Mouse (Mus musculus) lung, embryonic 16.5 days (tissue): ENCODE data around the gene Ly6g5b. TPM values are rescaled to one million over a fixed set of nuclear protein-coding genes. Genes with fewer than 3 reads are reported as not detected.

Experiments used
- ATAC-seq: fragments of 200-750 bp; cut with Nextera tagmentation; 2 replicates; pipeline ENCODE4 v1.8.0; 2017; ENCODE audit warnings: low read depth, mild to moderate bottlenecking, moderate library complexity
- H3K27ac ChIP-seq: fragments of 300-500 bp; sonication (generic); 2 replicates; pipeline ENCODE4 v1.5.1; 2014; ENCODE audit warnings: mild to moderate bottlenecking, control low read depth, low read length
- H3K27me3 ChIP-seq: fragments of 300-500 bp; sonication (generic); 2 replicates; pipeline ENCODE4 v1.6.1; 2014; ENCODE audit warnings: low read depth, low read length, mixed read lengths; ENCODE audit not compliant: control insufficient read depth, insufficient read depth
- H3K36me3 ChIP-seq: fragments of 300-500 bp; sonication (generic); 2 replicates; pipeline ENCODE4 v1.6.1; 2014; ENCODE audit warnings: low read length; ENCODE audit not compliant: control insufficient read depth, insufficient read depth
- H3K4me1 ChIP-seq: fragments of 300-500 bp; sonication (generic); replicated peaks from 2 replicates; pipeline ENCODE4 v1.6.1; 2014; ENCODE audit warnings: low read length, mixed read lengths; ENCODE audit not compliant: control insufficient read depth, insufficient read depth
- H3K4me2 ChIP-seq: fragments of 300-500 bp; sonication (generic); 2 replicates; pipeline ENCODE4 v1.6.1; 2014; ENCODE audit warnings: low read depth, low read length, control low read depth
- H3K4me3 ChIP-seq: fragments of 300-500 bp; sonication (generic); 2 replicates; pipeline ENCODE4 v1.5.1; 2014; ENCODE audit warnings: mild to moderate bottlenecking, low read length, control low read depth
- H3K9ac ChIP-seq: fragments of 300-500 bp; sonication (generic); 2 replicates; pipeline ENCODE4 v1.6.1; 2014; ENCODE audit warnings: low read length, control low read depth
- H3K9me3 ChIP-seq: fragments of 300-500 bp; sonication (generic); 2 replicates; pipeline ENCODE4 v1.6.1; 2016; ENCODE audit warnings: low read length; ENCODE audit not compliant: control insufficient read depth
- WGBS: fragments of 180-500 bp; shearing (Covaris S2); extraction: QIAGEN DNeasy Blood & Tissue Kit; methylation state at CpG from one replicate; pipeline ENCODE4 v1.1.7; 2014; 5-methylcytosine and 5-hydroxymethylcytosine counted together
- polyA plus RNA-seq: library from polyadenylated mRNA; unstranded; fragments of >200 nt; fragmentation: Nextera tagmentation; extraction: Ambion mirVana; gene quantifications from 2 replicates; pipeline ENCODE4 v1.2.1, GENCODE M21; 2015

Gene Ly6g5b
- polyA plus RNA-seq, 1 experiment from 2014 or later, result 0.60 TPM

- no peak overlapping the region for H3K4me3 ChIP-seq
- no peaks in the 10 kb centered on the region for H3K27me3 ChIP-seq
- no peak for ATAC-seq
- H3K9ac ChIP-seq, result no peak overlapping the region
- H3K4me1 ChIP-seq, result no peaks in the 10 kb centered on the region
- peaks cover 37% of the 10 kb centered on the region for H3K36me3 ChIP-seq
- H3K9me3 ChIP-seq, result no peaks in the 10 kb centered on the region
- H3K27ac ChIP-seq, result no peak overlapping the region
- 56% methylated on average over 6 of the region's 6 CpGs for WGBS
- H3K4me2 ChIP-seq, result no peak overlapping the region
Observed at GRCm38 (mm10) chr17:35103221-35103690, 12.0 kb downstream of the Ly6g5b start.

DNA sequence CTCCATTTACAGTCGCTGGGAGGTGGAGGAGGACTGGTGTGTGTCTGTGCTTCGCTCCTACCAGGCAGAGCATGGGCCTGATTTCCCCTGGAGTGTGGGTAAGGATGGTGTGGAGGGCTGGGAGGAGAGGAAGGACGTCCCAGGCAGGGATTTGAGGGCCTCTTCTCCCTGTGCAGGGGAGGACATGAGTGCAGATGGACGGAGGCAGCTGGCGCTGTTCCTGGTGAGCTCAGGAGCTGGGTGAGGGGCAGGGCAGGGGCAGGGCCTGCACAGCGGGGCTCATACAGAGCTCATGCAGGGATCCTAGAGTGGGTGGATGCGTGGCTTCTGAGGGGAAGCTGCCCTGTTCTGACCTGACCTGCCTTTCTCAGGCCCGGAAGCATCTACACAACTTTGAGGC lies 12.9 kb downstream of the Ly6g5b start:
- Histone ChIP-seq H3K27me3 (no peaks in the 10 kb centered on the region), H3K4me2 (no peak overlapping the region), H3K9me3 (no peaks in the 10 kb centered on the region), H3K27ac (no peak overlapping the region), H3K4me1 (no peaks in the 10 kb centered on the region), H3K9ac (no peak overlapping the region), H3K4me3 (no peak overlapping the region), H3K36me3 (peaks cover 38% of the 10 kb centered on the region)
- WGBS, result 68% methylated on average over 8 of the region's 8 CpGs
- ATAC-seq, result no peak

- H3K27ac ChIP-seq, result no peak overlapping the region
- ATAC-seq, result no peak
- H3K4me1 ChIP-seq, result no peaks in the 10 kb centered on the region
- 82% methylated on average over 11 of the region's 11 CpGs for WGBS
- H3K36me3 ChIP-seq, result peaks cover 47% of the 10 kb centered on the region
- H3K27me3 ChIP-seq, result no peaks in the 10 kb centered on the region
- no peak overlapping the region for H3K9ac ChIP-seq
- H3K9me3 ChIP-seq, result no peaks in the 10 kb centered on the region
- H3K4me3 ChIP-seq, result no peak overlapping the region
- no peak overlapping the region for H3K4me2 ChIP-seq
Observed at GRCm38 (mm10) chr17:35101161-35101560, 14.1 kb downstream of the Ly6g5b start.

DNA sequence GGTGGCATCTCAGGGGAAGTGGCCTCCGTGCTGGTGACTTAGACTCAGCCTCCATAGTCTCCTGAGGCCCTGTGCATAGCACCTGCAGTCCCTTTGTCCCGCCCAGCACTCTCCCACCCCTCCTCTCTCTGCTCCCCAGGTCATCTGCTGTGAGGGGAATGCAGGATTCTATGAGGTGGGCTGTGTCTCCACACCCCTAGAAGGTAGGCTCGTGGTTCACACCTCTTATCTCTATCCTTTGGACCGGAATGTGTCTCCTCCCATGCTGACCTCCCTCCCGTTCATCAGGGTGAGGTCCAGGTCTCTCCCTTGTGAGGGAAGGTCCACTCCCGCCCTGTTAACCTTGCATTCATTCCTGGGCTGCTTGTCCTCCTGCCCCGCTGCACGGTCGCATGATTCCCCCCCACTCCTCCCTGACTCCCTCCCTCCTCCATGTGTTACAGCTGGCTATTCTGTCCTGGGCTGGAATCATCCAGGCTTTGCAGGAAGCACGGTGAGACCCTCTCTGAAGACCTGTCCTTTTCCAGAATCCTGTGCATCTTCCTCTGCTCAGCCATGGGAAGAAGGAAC lies 14.9 kb downstream of the Ly6g5b start:
- Histone ChIP-seq H3K9me3 (no peaks in the 10 kb centered on the region), H3K36me3 (peaks cover 47% of the 10 kb centered on the region), H3K27ac (no peak overlapping the region), H3K4me2 (no peak overlapping the region), H3K9ac (no peak overlapping the region), H3K4me1 (no peaks in the 10 kb centered on the region), H3K4me3 (no peak overlapping the region), H3K27me3 (no peaks in the 10 kb centered on the region)
- WGBS, result 57% methylated on average over 10 of the region's 10 CpGs
- ATAC-seq, result no peak

- H3K27me3 ChIP-seq, result no peaks in the 10 kb centered on the region
Observed at GRCm38 (mm10) chr17:35097164-35097655, 18.0 kb downstream of the Ly6g5b start.

DNA sequence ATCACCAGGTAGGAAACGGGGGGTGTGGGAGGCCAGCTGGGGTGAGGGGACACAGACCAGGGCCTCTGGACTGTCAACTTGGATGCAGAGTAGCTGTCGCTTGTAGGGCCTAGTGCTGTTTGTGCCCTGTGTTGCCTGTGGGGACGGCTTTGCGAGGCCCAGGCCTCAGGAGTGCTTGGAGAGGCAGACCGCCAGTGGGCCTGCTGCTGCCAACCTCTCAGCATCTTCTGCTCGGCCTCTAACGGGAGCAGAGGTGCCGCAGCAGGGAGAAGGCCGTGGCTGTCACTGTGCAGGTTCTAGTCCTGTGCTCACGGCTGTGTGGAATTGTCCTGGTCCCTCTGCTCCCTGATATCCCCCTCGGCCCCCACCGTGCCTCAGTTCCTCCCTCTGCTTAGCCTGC lies 18.6 kb downstream of the Ly6g5b start:
- no peak overlapping the region for H3K27ac ChIP-seq
- H3K4me3 ChIP-seq, result no peak overlapping the region
- no peak for ATAC-seq
- WGBS, result 83% methylated on average over 12 of the region's 12 CpGs
- no peaks in the 10 kb centered on the region for H3K27me3 ChIP-seq
- H3K9me3 ChIP-seq, result no peaks in the 10 kb centered on the region
- no peak overlapping the region for H3K9ac ChIP-seq
- peaks cover 49% of the 10 kb centered on the region for H3K36me3 ChIP-seq
- no peaks in the 10 kb centered on the region for H3K4me1 ChIP-seq
- no peak overlapping the region for H3K4me2 ChIP-seq

More at GRCm38 (mm10) chr17:35097164-35097655, 18.0 kb downstream of the Ly6g5b start:
- Histone ChIP-seq H3K9me3 (no peaks in the 10 kb centered on the region), H3K36me3 (peaks cover 52% of the 10 kb centered on the region), H3K4me1 (no peaks in the 10 kb centered on the region), H3K9ac (no peak overlapping the region), H3K4me2 (no peak overlapping the region), H3K27ac (no peak overlapping the region), H3K4me3 (no peak overlapping the region)
- whole genome bisulfite sequencing, result 87% methylated on average over 12 of the region's 12 CpGs
- no peak for ATAC-seq

- 89% methylated on average over 15 of the region's 15 CpGs for WGBS
- H3K9me3 ChIP-seq, result no peaks in the 10 kb centered on the region
- H3K9ac ChIP-seq, result no peak overlapping the region
- ATAC-seq, result no peak
- H3K4me1 ChIP-seq, result peaks cover 8% of the 10 kb centered on the region
- no peak overlapping the region for H3K4me3 ChIP-seq
- H3K36me3 ChIP-seq, result peaks cover 43% of the 10 kb centered on the region
- H3K4me2 ChIP-seq, result no peak overlapping the region
- H3K27me3 ChIP-seq, result no peaks in the 10 kb centered on the region
- no peak overlapping the region for H3K27ac ChIP-seq
Observed at GRCm38 (mm10) chr17:35094475-35095365, 20.5 kb downstream of the Ly6g5b start.

DNA sequence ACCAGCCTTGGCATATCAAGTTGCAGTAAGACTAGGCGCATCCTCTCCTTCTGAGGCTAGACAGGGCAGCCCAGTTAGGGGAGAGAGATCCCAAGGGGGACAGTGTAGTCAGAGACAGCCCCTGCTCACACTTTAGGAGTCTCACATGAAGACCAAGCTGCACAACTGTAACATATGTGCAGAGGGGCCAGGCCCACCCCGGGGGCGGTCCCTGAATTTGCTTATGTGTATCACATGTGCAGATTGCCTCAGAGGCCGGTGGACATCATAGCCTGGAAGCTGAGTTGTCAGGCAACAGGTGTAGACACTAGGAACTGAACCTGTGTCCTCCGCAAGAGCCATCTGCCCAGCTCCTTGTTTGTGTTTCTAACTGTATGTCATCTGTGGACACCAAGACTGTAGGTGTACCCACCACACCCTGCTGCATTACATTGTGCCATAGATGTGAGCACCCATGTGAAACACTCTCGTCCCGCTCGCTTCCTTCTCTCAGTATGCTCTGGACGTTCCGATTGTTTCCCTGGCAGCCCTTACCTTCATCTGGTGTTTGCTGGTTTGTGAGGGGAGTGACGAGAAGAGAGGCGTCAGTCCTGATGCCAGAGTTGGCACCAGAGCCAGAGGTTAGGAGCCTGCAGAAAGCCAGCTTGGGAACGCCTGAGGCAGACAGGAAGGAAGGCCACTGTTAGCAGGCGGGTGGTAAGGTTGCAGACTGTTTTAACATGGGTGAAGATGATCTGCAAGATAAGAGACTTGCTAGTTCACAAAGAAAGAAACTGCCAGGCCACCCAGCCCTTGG lies 22.6 kb downstream of the Ly6g5b start:
- no peaks in the 10 kb centered on the region for H3K9me3 ChIP-seq
- no peak overlapping the region for H3K9ac ChIP-seq
- ATAC-seq, result no peak
- H3K4me1 ChIP-seq, result peaks cover 8% of the 10 kb centered on the region
- H3K4me3 ChIP-seq, result no peak overlapping the region
- H3K4me2 ChIP-seq, result no peak overlapping the region
- no peak overlapping the region for H3K27ac ChIP-seq
- H3K36me3 ChIP-seq, result peaks cover 33% of the 10 kb centered on the region
- H3K27me3 ChIP-seq, result no peaks in the 10 kb centered on the region
- WGBS, result 86% methylated on average over 14 of the region's 14 CpGs
